Mouse (Mus musculus) midbrain, embryonic 15.5 days (tissue): Measurements from ENCODE around the gene Vamp3. TPM values are rescaled to one million over a fixed set of nuclear protein-coding genes. Genes with fewer than 3 reads are reported as not detected.

Source experiments
- ATAC-seq: fragments of 200-750 bp; cut with Nextera tagmentation; replicated peaks from 2 replicates; pipeline ENCODE4 v1.8.0; 2017; ENCODE audit warnings: moderate TSS enrichment
- H3K27ac ChIP-seq: fragments of 300-500 bp; sonication (generic); 2 replicates; pipeline ENCODE4 v1.5.1; 2015; ENCODE audit warnings: mild to moderate bottlenecking, inconsistent platforms
- H3K27me3 ChIP-seq: fragments of 300-500 bp; sonication (generic); replicated peaks from 2 replicates; pipeline ENCODE4 v1.6.1; 2015; ENCODE audit warnings: inconsistent platforms
- H3K36me3 ChIP-seq: fragments of 300-500 bp; sonication (generic); replicated peaks from 2 replicates; pipeline ENCODE4 v1.6.1; 2015; ENCODE audit warnings: inconsistent platforms
- H3K4me1 ChIP-seq: fragments of 300-500 bp; sonication (generic); 2 replicates; pipeline ENCODE4 v1.6.1; 2015; ENCODE audit warnings: inconsistent platforms
- H3K4me2 ChIP-seq: fragments of 300-500 bp; sonication (generic); 2 replicates; pipeline ENCODE4 v1.6.1; 2015; ENCODE audit warnings: inconsistent platforms, mild to moderate bottlenecking, moderate library complexity
- H3K4me3 ChIP-seq: fragments of 300-500 bp; sonication (generic); 2 replicates; pipeline ENCODE4 v1.5.1; 2015; ENCODE audit warnings: mild to moderate bottlenecking, inconsistent platforms
- H3K9ac ChIP-seq: fragments of 300-500 bp; sonication (generic); 2 replicates; pipeline ENCODE4 v1.6.1; 2015; ENCODE audit warnings: mild to moderate bottlenecking, inconsistent platforms
- H3K9me3 ChIP-seq: fragments of 300-500 bp; sonication (generic); 2 replicates; pipeline ENCODE4 v1.6.1; 2016; ENCODE audit warnings: inconsistent platforms
- WGBS: fragments of 180-500 bp; shearing (Covaris S2); methylation state at CpG from one replicate; pipeline ENCODE4 v1.1.7; 2015; ENCODE audit warnings: mixed read lengths; 5-methylcytosine and 5-hydroxymethylcytosine counted together
- polyA plus RNA-seq: library from polyadenylated mRNA; unstranded; fragments of >200 nt; fragmentation: Nextera tagmentation; extraction: Ambion mirVana; gene quantifications from 2 replicates; pipeline ENCODE4 v1.2.1, GENCODE M21; 2015

Gene Vamp3
- polyA plus RNA-seq, 1 experiment from 2014 or later, result 48.5 TPM

DNA sequence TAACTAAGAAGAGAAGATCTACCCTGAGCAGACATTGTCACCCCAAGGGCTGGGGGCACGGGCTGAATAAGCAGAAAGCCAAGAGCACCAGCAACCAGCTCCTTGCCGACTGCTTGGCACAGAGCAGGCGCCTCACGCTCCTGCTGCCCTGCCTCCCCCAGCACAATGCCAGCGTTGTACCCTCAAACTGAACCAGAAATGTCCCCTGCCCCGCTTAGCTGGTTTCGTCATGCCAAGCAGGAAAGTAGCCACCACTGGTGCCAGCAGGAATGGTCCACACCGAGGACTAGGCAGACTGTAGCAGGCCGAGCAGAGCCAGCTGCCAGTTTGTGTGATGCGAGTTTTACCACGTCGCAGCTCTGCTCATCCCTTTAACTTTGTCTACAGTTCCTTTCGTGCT is 24.2 kb upstream of the Vamp3 start:
- H3K36me3 ChIP-seq, result peaks cover 89% of the 10 kb centered on the region
- H3K27ac ChIP-seq, result no peak overlapping the region
- no peak for ATAC-seq
- WGBS, result 92% methylated on average over 13 of the region's 13 CpGs
- no peaks in the 10 kb centered on the region for H3K9me3 ChIP-seq
- H3K27me3 ChIP-seq, result no peaks in the 10 kb centered on the region
- H3K9ac ChIP-seq, result no peak overlapping the region
- H3K4me1 ChIP-seq, result no peaks in the 10 kb centered on the region
- H3K4me3 ChIP-seq, result no peak overlapping the region
- H3K4me2 ChIP-seq, result no peak overlapping the region

- Histone ChIP-seq H3K27ac (no peak overlapping the region), H3K36me3 (peaks cover 93% of the 10 kb centered on the region), H3K9me3 (no peaks in the 10 kb centered on the region), H3K4me3 (no peak overlapping the region), H3K4me2 (no peak overlapping the region), H3K9ac (no peak overlapping the region), H3K27me3 (no peaks in the 10 kb centered on the region), H3K4me1 (no peaks in the 10 kb centered on the region)
- no peak for ATAC-seq
- 90% methylated on average over 2 of the region's 2 CpGs for WGBS
These were observed 23.6 kb upstream of the Vamp3 start for GRCm38 (mm10) chr4:151081355-151081754.

GRCm38 (mm10) chr4:151074817-151075216 is 17.1 kb upstream of the Vamp3 start:
- 94% methylated on average over 15 of the region's 15 CpGs for WGBS
- Histone ChIP-seq H3K27ac (no peak overlapping the region), H3K4me2 (no peak overlapping the region), H3K4me1 (no peaks in the 10 kb centered on the region), H3K36me3 (peaks cover 72% of the 10 kb centered on the region), H3K4me3 (no peak overlapping the region), H3K9ac (no peak overlapping the region), H3K27me3 (no peaks in the 10 kb centered on the region), H3K9me3 (no peaks in the 10 kb centered on the region)
- ATAC-seq, result no peak

DNA sequence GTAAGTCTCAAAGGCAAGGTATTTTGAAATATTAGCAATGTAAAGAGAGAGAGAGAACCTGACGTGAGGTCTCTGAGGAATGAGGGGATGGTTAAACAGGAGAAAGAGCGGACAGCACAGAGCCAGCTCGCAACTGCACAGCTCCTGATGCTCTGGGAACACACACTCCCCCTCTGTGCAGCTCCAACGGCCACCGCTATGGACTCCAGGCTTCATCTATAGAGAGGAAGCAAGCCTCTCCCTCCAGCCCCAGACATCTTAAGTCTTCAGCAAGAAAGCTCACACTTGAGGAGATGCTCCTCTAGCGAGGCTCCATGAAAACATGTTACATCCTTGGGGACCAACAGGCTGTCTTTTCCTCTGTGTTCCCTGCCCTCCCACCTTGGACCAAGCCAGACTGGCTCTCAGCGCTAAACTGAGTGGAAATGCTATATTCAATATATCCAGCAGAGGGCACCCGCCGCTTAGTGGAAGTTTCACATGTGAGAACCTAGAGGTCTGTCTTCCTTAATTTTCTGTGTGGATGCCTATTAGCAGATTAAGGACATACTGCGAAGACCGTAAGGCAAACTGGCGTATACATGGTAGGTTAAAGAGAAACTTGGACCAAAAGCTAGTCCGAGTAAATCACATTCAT is 15.5 kb upstream of the Vamp3 start:
- Histone ChIP-seq H3K27me3 (no peaks in the 10 kb centered on the region), H3K27ac (no peak overlapping the region), H3K4me3 (no peak overlapping the region), H3K4me2 (no peak overlapping the region), H3K36me3 (peaks cover 60% of the 10 kb centered on the region), H3K9ac (no peak overlapping the region), H3K9me3 (no peaks in the 10 kb centered on the region), H3K4me1 (no peaks in the 10 kb centered on the region)
- WGBS, result 56% methylated on average over 13 of the region's 13 CpGs
- peak; percentile 66 for ATAC-seq

DNA sequence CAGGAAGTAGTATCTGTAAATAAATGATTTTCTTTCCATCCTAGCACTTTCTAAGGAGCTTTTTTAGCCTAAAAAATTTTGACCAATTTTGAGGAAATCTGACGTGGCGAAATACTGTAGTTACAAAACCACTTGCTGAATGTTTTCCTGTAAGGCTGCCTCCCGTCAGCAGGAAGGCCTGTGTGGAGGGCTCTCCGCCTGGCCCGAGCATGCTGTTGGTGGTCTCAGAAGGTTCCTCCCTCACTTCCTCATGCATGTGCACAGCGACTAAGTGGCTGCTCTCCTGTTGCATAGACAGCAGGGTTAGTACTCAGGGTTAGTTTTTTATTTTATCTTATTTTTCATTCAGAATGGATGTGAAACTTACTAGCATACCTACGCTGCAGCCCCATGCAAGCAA is 13.2 kb upstream of the Vamp3 start:
- peaks cover 49% of the 10 kb centered on the region for H3K36me3 ChIP-seq
- no peaks in the 10 kb centered on the region for H3K4me1 ChIP-seq
- H3K27me3 ChIP-seq, result no peaks in the 10 kb centered on the region
- H3K4me3 ChIP-seq, result no peak overlapping the region
- WGBS, result 88% methylated on average over 7 of the region's 7 CpGs
- no peaks in the 10 kb centered on the region for H3K9me3 ChIP-seq
- no peak for ATAC-seq
- H3K27ac ChIP-seq, result no peak overlapping the region
- H3K9ac ChIP-seq, result no peak overlapping the region
- H3K4me2 ChIP-seq, result no peak overlapping the region

DNA sequence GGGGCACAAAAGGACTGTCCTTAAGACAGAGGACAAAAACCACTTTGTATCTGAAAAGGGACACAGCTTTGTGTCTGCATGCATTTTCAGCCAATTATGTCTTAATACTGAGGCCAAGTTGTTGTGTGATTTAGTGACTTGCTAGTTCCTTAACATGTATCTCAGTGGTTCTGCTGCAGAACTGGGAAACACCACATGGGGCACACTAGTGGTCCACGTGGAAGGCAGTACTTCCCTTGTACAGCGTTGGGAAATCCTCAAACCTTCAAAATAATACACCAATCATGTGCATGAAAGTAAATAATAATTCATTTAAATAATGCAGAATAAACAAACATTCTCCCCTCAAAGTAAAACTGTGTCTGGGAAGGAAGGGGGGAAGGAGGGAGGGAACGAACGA is 11.0 kb upstream of the Vamp3 start:
- Histone ChIP-seq H3K27ac (no peak overlapping the region), H3K36me3 (peaks cover 27% of the 10 kb centered on the region), H3K4me2 (no peak overlapping the region), H3K9ac (no peak overlapping the region), H3K27me3 (no peaks in the 10 kb centered on the region), H3K4me1 (no peaks in the 10 kb centered on the region), H3K4me3 (no peak overlapping the region), H3K9me3 (no peaks in the 10 kb centered on the region)
- WGBS, result 80% methylated on average over 4 of the region's 4 CpGs
- ATAC-seq, result no peak

DNA sequence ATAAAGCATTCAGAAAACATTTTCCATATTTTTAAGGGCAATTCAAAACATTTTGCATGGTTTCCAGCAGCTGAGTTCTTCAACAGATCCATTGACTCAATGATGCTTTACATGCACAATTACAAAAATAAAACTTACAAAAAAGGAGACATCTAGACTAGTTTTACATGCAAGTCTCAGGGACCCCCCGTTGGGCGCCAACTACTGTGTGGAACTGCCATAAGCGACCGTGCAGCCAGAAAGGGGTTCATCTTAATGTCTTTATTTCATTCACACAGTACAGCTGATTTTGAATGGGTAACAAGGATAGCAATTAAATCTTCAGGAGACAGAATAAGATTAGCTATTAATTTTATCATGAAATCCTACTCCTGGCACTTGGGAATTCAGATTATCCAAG is 1.8 kb upstream of the Vamp3 start:
- no peak for ATAC-seq
- Histone ChIP-seq H3K36me3 (peaks cover 19% of the 10 kb centered on the region), H3K9me3 (no peaks in the 10 kb centered on the region), H3K4me1 (peaks cover 24% of the 10 kb centered on the region), H3K4me3 (no peak overlapping the region), H3K27ac (no peak overlapping the region), H3K9ac (no peak overlapping the region), H3K4me2 (no peak overlapping the region), H3K27me3 (no peaks in the 10 kb centered on the region)
- 92% methylated on average over 4 of the region's 4 CpGs for WGBS

GRCm38 (mm10) chr4:151058634-151059033 is 871 bp upstream of the Vamp3 start:
- 71% methylated on average over 4 of the region's 4 CpGs for WGBS
- Histone ChIP-seq H3K27me3 (no peaks in the 10 kb centered on the region), H3K4me1 (peaks cover 24% of the 10 kb centered on the region), H3K27ac (peak overlapping the region; percentile 95), H3K9me3 (no peaks in the 10 kb centered on the region), H3K9ac (no peak overlapping the region), H3K4me2 (peak overlapping the region; percentile 71), H3K4me3 (peak overlapping the region; percentile 85; the same call in 1 of the 2 replicates), H3K36me3 (peaks cover 19% of the 10 kb centered on the region)
- no peak for ATAC-seq

- H3K36me3 ChIP-seq, result peaks cover 33% of the 10 kb centered on the region; the same call in 1 of the 2 replicates
- peaks cover 10% of the 10 kb centered on the region for H3K4me1 ChIP-seq
- no peak overlapping the region for H3K4me3 ChIP-seq
- ATAC-seq, result no peak
- H3K9ac ChIP-seq, result no peak overlapping the region
- no peak overlapping the region for H3K4me2 ChIP-seq
- no peaks in the 10 kb centered on the region for H3K9me3 ChIP-seq
- H3K27ac ChIP-seq, result no peak overlapping the region
- 94% methylated on average over 1 of the region's 1 CpGs for WGBS
- no peaks in the 10 kb centered on the region for H3K27me3 ChIP-seq
These were observed 6.6 kb downstream of the Vamp3 start for GRCm38 (mm10) chr4:151051162-151051561.

- H3K36me3 ChIP-seq, result peaks cover 30% of the 10 kb centered on the region; the same call in 1 of the 2 replicates
- H3K4me3 ChIP-seq, result no peak overlapping the region
- H3K4me1 ChIP-seq, result peaks cover 10% of the 10 kb centered on the region; the same call in 1 of the 2 replicates
- H3K27me3 ChIP-seq, result no peaks in the 10 kb centered on the region; the same call in 1 of the 2 replicates
- 93% methylated on average over 3 of the region's 3 CpGs for WGBS
- no peak overlapping the region for H3K27ac ChIP-seq
- ATAC-seq, result no peak
- no peak overlapping the region for H3K4me2 ChIP-seq
- H3K9ac ChIP-seq, result no peak overlapping the region
- no peaks in the 10 kb centered on the region for H3K9me3 ChIP-seq
These were observed 11.2 kb downstream of the Vamp3 start for GRCm38 (mm10) chr4:151046524-151046923.

DNA sequence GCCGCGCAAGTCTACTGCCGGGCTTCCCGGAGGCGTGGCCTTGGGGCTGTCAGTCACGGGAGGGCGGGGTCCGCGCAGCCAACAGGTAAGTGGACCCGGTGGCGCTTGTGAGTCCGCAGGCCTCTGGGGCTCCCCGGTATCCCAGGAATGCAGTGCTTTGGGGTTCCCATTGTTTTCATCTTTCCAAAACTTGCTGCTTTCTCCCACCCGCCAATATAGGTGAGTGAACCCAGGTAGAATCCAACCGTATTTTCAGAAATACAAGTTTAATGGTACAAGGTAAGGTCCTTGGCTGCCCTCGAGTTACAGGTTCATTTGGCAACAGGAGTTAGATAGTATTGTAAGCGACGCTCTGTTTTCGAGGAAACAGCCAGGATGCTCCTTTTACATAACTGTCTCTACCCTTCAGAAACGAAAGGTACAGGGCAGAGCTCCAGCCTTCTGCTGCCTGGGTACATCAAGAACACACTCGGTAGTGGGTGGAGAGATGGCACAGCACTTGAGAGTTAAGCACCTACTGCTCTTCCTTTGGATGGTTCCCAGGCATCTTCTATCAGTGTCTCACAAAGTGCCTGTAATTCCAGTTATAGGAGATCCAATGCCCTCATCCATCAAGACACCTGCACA is 12.7 kb downstream of the Vamp3 start:
- Histone ChIP-seq H3K9ac (peak overlapping the region; percentile 48; the same call in 1 of the 2 replicates), H3K27me3 (no peaks in the 10 kb centered on the region; the same call in 1 of the 2 replicates), H3K36me3 (peaks cover 18% of the 10 kb centered on the region; the same call in 1 of the 2 replicates), H3K4me3 (peak overlapping the region; percentile 65), H3K9me3 (no peaks in the 10 kb centered on the region), H3K27ac (no peak overlapping the region), H3K4me1 (peaks cover 10% of the 10 kb centered on the region; the same call in 1 of the 2 replicates), H3K4me2 (peak overlapping the region; percentile 96)
- WGBS, result 3% methylated on average over 21 of the region's 21 CpGs
- peak; percentile 14; the same call in 1 of the 2 replicates for ATAC-seq

DNA sequence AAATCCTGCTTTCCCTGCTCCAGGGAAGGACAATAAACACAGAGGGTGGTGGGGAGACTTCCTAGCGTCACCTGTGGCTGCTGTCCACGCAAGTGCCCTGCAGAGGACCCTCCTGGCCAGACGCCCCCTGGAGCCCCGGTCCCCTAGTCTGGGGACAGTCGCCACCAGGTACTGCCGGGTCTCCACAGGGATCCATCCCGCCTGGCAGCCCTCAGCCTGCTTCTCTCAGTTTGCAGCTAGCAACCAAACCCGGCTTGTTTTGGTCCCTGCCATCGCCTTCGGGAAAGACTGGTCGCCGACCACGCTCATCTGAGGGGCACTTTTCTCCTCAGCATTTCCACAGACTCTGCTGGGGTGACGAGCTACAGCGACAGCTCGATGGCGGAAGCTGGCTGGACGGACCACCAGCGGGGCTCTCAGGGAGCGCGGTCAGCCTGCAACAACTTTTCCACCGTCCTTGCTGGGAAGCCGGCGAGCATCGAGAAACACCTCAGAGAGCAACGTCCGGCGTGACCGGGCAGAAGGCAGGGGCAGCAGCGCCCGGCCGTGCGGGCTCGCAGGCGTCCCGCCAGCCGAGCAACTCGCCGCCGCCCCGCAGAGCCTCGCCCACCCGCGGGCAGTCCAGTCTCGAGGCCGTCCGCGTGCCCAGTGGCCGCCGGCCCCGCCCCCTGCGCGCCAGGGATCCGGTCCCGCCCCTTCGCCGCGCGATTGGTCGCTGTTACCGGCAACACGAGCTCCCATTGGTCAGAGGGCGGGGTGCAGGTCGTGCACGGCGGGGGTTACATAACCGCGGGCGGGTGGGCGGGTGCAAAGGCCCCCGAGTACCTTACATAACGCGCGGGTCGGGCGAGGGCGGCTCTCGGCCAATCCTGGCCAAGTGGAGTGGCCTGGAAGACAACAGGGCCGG is 13.5 kb downstream of the Vamp3 start, which contains the start of gene Per3:
Gene Per3, minus strand, starts transcription at position 629 of the 907 bp plus-strand sequence.
- Histone ChIP-seq H3K27me3 (no peaks in the 10 kb centered on the region; the same call in 1 of the 2 replicates), H3K4me2 (peak within 1 kb of the TSS; percentile 96), H3K4me1 (peaks cover 10% of the 10 kb centered on the region; the same call in 1 of the 2 replicates), H3K4me3 (peak within 1 kb of the TSS; percentile 65), H3K27ac (0 out of 2 replicates have a peak within 1 kb of the TSS, but pooled peaks have one; percentile 14), H3K9me3 (no peaks in the 10 kb centered on the region), H3K9ac (peak within 1 kb of the TSS; percentile 48), H3K36me3 (peaks cover 11% of the 10 kb centered on the region; the same call in 1 of the 2 replicates)
- under 1% methylated on average over 79 of the region's 79 CpGs for WGBS
- peak; percentile 96 for ATAC-seq
